Comparison of ENCODE assay signal across 1 mouse cellular context in the genomic region with DNA sequence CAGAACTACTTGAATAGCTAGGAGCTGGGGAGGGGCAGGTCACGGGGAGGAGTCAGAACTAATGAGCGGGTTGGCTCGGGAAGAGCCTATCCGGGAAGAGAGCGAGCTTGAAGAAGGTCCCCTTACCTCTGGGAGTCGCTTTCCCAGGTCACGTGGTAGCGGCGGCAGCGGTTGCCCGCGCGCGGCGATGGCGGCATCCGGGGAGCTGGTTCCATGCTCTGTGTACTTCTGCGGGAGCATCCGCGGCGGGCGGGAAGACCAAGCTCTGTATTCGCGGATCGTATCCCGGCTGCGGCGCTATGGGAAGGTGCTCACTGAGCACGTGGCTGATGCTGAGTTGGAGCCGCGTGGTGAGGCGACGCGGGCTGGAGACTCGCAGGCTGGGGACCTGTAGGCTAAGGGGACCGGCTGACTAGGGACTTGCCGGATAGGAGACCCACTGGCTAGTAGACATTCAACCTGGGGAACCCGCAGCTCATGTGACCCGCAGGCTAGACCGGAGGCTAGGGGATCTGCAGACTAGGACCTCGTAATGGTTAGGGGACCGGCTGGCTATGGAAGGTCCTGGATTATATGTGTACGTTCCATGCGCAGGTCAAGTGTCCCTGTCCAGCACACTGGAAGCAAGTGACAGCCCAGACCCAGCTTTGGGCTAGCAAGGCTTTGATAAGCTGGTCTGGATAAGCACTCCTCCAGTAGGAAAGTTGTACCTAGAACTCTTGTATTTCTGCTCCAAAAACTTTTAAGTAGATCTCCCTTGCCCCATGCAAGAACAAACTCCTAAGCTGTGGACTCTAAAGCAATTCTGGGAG.
TF ChIP-seq lines count a peak whose summit lies in the region.

Gene Dnph1, plus strand, starts transcription at position 89 of the 812 bp plus-strand sequence.

TF ChIP-seq in CH12.LX, 34 proteins besides CTCF, POLR2A, EP300 and RAD21 (continued from another document):
- TF ChIP-seq MAFK (IDR thresholded peaks at IDR 0.05; ENCODE audit: insufficient replicate concordance, low read length) (no peak), TBP (conservative IDR thresholded peaks at IDR 0.05; ENCODE audit: low read depth, low read length) (0 out of 2 replicates have a peak, but pooled peaks have one; percentile 53), NELFE (IDR thresholded peaks at IDR 0.05; ENCODE audit: low read depth, low read length) (peak; percentile 41; the same call in 1 of the 2 replicates), PAX5 (IDR thresholded peaks at IDR 0.05; ENCODE audit: low read length) (no peak), USF1 (IDR thresholded peaks at IDR 0.05; ENCODE audit: low read depth, low read length) (peak; percentile 86), MYC (IDR thresholded peaks at IDR 0.05; ENCODE audit: low read depth, low read length) (peak; percentile 73; the same call in 1 of the 2 replicates), BHLHE40 (IDR thresholded peaks at IDR 0.05; ENCODE audit: low read depth, low read length) (peak; percentile 68), HCFC1 (IDR thresholded peaks at IDR 0.05; ENCODE audit: low read depth, low read length) (no peak), MEF2A (IDR thresholded peaks at IDR 0.05; ENCODE audit: borderline replicate concordance, low read depth, low read length) (no peak), MXI1 (IDR thresholded peaks at IDR 0.05; ENCODE audit: low read depth, low read length) (peak; percentile 52; the same call in 1 of the 2 replicates), CHD2 (IDR thresholded peaks at IDR 0.05; ENCODE audit: low read length) (no peak), JUND (conservative IDR thresholded peaks at IDR 0.05; ENCODE audit: low read depth, low read length) (no peak), TCF12 (IDR thresholded peaks at IDR 0.05; ENCODE audit: low read depth, low read length) (peak; percentile 30; the same call in 1 of the 2 replicates)
